Mouse (Mus musculus) megakaryocyte progenitor cell, adult 5-6 weeks (primary cell): ENCODE data around the gene Tmem39a. TPM values are rescaled to one million over a fixed set of nuclear protein-coding genes. Genes with fewer than 3 reads are reported as not detected.
A peak's percentile ranks its signal among the peaks of the same experiment; 100 is the strongest.

Source experiments
- ATAC-seq: replicated peaks from 2 replicates; pipeline ENCODE4 v1.8.0; 2016; ENCODE audit warnings: mild to moderate bottlenecking, moderate TSS enrichment, inconsistent platforms; ENCODE audit not compliant: poor library complexity
- total RNA-seq, 2 experiments: library from RNA; stranded (forward) in 1 of 2; stranded (reverse) in 1 of 2; fragments of 157-497, 149-512 nt in 1 of 2; fragments of 200-1000 nt in 1 of 2; gene quantifications; 2 replicates each; pipeline versions ENCODE4 v1.2.3 to v1.2.4; 2015 to 2017

Gene Tmem39a
- total RNA-seq, 2 experiments from 2014 or later = 107 to 146 TPM

GRCm38 (mm10) chr16:38587163-38587562 lies 28.7 kb downstream of the Tmem39a start:
- no peak for ATAC-seq

DNA sequence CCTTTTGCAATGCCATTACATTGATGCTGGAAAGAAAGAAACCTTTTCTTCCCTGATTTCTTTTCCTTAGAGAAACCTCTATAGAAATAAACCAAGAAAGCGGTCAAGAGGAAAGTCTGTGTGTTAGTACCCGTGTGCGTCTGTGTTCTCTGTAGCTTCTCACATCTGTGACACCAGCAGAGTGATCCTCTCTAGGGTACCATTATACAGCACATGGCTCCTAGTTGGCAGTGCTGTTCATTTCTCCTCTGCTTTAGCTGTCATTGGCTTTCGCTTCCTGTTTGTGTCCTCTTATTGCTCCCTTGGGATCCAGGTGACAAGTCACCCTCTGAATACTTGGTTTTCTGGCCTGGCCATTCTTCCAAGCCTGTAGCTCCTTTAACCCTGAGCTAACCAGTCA lies 29.1 kb downstream of the Tmem39a start:
- no peak for ATAC-seq

- no peak for ATAC-seq
These were observed 33.0 kb downstream of the Tmem39a start for GRCm38 (mm10) chr16:38591506-38591905.

GRCm38 (mm10) chr16:38592026-38592678 lies 33.7 kb downstream of the Tmem39a start:
- no peak for ATAC-seq

GRCm38 (mm10) chr16:38592946-38593345 lies 34.4 kb downstream of the Tmem39a start:
- peak; percentile 46 for ATAC-seq

- ATAC-seq = no peak
These were observed 35.9 kb downstream of the Tmem39a start for GRCm38 (mm10) chr16:38594435-38594834.

DNA sequence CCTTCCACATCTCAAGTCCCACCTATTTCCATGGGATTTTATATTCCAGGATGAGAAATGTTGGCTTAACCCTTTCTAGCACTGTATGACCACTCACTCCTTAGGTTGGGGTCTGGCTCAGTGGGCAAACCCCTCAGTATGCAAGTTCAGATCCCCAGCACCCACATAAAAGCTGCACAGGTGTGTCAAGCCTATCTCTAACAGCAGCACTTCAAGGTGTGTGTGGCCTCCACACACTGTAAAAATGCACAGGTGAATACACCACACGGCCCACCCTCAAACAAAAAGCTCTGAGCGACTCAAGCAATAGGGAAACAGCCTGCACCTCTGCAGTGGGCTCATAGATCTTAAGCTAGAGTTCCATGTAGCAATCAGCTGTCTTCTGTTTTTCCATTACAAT lies 37.6 kb downstream of the Tmem39a start:
- ATAC-seq = no peak

DNA sequence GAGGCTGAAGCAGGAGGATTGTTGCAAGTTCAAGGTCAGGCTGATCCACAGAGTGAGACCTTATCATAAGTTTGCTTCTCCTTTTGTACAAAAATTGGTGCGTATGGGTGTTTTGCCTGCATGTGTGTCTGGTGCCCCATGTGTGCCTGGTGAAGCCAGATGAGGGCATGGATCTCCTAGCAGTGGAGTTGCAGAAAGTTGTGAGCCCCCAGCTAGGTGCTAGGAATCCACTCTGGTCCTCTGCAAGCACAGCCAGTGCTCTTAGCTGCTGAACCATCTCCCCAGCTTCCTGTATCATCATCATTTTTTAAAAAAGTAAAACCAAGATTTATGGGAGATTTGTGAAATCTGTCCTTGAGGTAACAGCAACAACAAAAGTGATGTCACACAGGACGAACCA lies 38.2 kb downstream of the Tmem39a start:
- no peak for ATAC-seq

DNA sequence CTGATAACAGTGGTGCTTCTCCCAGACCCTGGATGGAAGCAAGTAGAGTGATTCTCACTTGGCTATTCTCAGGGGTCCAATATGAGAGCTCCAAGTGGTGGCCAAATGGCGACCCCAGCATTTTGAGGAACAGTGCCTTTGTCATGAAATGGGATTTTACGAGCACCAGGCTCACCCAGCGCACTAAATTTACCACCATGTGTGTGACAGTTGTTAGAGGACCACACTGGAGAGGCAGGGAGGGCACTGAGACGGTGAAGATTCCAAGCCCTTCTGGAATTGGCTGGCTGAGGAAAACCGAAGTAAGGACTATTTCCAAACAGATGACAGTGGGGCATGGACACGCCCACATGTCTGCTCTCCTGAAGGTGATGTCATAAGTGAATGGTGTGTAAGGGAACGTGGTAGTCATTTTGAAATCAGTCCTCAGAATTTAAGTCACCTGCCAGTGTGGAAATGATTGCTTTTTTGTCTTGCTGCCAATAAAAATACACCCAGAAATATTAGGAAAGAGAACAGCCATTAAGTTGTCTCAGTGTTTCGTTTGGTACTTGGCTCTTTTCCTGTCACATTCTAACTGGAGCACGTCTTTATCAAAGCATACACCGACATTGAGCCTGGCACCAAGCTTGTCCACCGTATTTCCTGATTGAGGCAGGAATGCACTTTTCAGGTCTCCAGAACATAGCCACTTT lies 40.6 kb downstream of the Tmem39a start:
- no peak for ATAC-seq

DNA sequence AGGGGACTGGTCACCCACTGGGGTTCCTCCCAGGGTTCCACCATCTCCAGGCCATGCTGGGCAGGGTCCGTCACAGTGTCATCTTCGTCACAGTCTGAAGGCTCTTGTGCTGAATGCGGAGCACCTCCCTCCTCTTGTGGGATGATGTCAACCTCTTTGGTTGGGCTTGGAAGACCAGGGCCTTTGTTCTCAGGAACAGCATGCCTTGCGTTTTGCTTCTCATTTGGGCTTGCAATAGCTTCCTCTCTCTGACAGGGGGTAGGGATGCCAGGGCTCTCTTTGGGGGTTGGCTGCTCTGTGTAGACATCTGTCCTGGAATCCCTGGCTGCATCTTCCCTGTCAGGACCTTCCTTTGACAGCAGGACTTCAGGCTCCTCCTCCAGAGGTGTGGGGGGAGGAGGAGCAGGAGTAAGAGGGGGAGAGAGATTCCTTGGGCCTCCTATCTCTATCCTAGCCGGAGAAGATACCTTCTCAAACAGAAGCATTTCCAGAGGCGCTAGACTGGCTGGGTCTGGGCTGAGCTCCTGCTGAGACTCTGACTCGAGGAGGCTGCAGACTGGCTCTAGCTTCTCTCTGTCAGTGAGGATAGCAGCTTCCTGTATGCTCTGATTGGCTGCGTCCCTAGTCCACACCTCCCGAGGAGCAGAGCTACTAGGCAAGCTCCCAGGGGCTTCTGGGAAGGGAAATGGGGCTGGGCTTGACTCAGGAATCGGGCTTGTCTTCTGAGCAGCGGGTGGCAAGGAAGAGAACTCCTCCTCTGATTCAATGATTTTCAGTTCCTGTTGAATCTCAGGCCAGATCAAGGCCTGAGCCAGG lies 44.7 kb downstream of the Tmem39a start:
- no peak for ATAC-seq

DNA sequence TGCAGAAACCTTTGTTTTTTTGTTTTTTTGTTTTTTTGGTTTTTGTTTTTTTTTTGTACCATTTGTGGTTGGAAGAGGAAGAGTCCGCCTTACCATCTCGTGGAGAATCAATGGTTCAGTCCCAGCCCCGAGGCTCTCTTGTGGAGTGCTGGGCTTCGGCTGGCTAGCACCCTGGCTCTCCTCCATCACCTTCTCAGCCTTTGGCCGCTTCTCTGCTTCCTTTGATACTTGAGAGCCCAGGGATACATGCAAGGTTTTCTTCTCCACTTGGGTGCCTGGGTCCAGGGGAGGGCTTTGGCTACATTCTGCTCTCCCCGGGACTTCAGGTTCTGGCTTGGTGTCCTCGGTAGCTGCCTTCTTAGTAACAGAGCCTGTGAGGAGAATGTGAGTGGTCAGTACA lies 48.0 kb downstream of the Tmem39a start:
- ATAC-seq = no peak

DNA sequence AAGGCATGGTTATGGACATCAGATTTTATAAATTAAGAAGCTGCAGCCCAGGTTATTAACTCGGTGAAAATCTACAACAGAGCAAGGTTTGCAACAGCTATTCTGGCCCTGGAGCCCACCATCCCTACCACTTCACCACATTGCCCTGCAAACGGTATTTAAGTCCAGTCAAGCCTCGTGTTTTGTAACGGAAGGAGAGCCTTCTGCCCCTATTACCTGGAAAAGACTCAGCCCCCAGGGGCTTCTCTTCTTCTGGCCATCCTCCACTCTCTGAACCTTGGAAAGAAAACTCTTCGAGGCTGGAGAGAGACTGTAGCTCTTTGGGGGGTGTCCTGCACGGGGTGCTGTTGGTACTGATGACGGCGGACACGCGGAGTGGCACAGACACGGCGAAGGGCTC lies 50.2 kb downstream of the Tmem39a start:
- no peak for ATAC-seq

GRCm38 (mm10) chr16:38609092-38609491 lies 50.6 kb downstream of the Tmem39a start:
- 0 out of 2 replicates have a peak, but pooled peaks have one; percentile 9 for ATAC-seq

- ATAC-seq = no peak
These were observed 54.1 kb downstream of the Tmem39a start for GRCm38 (mm10) chr16:38612646-38613045.

- no peak for ATAC-seq
These were observed 55.1 kb downstream of the Tmem39a start for GRCm38 (mm10) chr16:38613646-38614045.

DNA sequence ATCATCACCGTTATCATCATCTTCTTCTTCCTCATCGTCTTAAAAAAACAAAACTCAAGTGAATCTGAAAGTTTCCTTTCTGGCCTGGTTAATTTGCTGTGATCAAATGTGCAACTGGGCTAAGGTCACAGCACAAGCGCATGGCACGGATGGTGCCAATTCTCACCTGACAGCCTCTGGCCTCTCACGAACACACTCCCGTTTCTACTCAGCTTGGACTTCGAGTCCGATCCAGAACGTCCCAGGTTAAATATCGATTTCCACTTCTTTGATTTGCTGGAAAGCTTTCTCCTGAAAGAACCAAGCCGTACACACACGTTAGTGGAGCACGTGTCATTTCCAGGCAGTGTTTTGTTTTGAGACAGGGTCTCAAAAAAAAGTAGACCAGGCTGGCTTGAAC lies 59.5 kb downstream of the Tmem39a start:
- ATAC-seq = no peak

- peak; percentile 96 for ATAC-seq
These were observed 60.6 kb downstream of the Tmem39a start for GRCm38 (mm10) chr16:38619054-38619453.

DNA sequence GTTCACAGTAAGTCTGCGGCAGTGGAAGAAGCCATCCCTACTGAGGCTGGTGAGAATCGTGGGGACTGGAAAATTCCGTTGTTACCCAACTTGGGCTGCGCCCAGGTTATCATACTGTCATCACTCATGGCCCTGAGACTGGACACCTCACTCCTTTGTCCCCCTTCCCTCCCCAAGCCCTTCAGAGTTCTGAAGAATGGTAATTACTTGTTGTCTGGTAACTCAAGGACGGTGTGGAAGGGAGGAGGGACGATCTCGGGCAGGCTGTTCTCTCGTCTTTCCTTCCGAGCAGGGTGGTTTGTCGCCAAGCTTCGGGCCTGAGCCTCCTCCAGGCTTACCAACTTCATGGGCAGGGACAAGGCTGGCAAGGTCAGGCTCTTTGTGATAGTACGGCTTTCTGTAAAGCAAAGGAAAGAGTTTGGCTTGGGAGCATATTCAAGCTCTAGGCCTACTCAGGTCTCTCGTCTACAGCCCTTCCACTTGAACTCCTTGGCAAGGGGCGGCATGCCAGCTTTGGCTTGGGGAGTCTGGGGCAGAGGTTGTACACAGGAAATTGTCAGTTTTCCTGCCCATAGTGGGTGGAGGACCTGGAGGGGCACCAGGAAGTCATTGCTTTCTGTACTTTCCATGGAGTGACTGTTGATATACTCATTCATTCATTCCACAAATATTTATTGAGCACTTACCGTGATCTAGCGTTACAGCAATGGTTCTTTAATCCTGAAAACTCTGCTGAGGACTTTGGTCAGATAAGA lies 62.4 kb downstream of the Tmem39a start:
- no peak for ATAC-seq

- ATAC-seq = peak; percentile 62
These were observed 63.8 kb downstream of the Tmem39a start for GRCm38 (mm10) chr16:38622283-38622682.

DNA sequence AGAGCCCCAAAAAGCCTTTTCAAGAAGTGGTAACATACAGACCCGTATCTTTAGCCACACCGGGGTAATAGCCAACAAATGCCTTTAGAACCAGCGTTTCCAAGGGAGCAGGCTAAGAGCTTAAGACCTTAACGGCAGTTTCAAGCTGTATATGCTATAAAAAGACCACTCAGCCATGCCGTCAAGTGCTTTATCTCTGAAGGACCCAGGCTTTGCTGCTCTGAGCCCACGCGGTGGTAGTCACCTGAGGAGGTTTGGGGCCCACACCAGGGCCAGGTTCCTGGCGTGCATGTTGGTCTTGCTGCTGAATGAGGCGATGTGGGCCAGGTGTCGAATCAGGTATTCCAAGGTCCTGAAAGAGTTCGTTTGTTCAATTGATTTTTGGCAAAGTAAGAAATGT lies 65.8 kb downstream of the Tmem39a start:
- no peak for ATAC-seq

DNA sequence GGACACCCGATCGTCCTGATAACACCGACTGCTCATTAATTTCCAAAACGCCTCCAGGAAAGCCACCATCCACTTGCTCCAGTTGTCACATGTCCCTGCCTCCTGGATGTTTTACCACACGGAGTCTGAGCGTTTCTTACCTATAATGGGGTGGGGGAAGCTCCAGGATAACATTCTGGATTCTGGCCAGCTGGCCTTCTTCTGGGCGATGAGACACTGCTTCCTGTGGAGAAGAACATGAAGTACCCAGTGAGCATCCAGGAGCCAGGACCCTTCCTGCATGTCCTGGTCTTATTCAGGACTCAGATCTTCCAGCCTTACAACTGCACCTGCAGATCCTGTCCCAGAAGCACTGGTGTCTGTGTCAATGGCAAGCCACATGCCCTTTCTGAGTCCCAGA lies 66.9 kb downstream of the Tmem39a start:
- ATAC-seq = no peak
